Mouse (Mus musculus) heart, embryonic 16.5 days (tissue): ENCODE data around the gene Art4. TPM values are rescaled to one million over a fixed set of nuclear protein-coding genes. Genes with fewer than 3 reads are reported as not detected.

Source experiments
- ATAC-seq: fragments of 200-750 bp; cut with Nextera tagmentation; replicated peaks from 2 replicates; pipeline ENCODE4 v1.8.0; 2017; ENCODE audit warnings: moderate number of reproducible peaks; ENCODE audit not compliant: insufficient read depth, low FRiP score; ENCODE audit errors: extremely low read depth
- H3K27ac ChIP-seq: fragments of 300-500 bp; sonication (generic); 2 replicates; pipeline ENCODE4 v1.5.1; 2014; ENCODE audit warnings: mild to moderate bottlenecking, low read length, control low read depth, moderate library complexity
- H3K27me3 ChIP-seq: fragments of 300-500 bp; sonication (generic); 2 replicates; pipeline ENCODE4 v1.6.1; 2014; ENCODE audit warnings: low read length, mixed read lengths; ENCODE audit not compliant: control insufficient read depth, insufficient read depth
- H3K36me3 ChIP-seq: fragments of 300-500 bp; sonication (generic); 2 replicates; pipeline ENCODE4 v1.6.1; 2014; ENCODE audit not compliant: control insufficient read depth, insufficient read depth
- H3K4me1 ChIP-seq: fragments of 300-500 bp; sonication (generic); 2 replicates; pipeline ENCODE4 v1.6.1; 2014; ENCODE audit warnings: low read length, mixed read lengths; ENCODE audit not compliant: control insufficient read depth, insufficient read depth
- H3K4me2 ChIP-seq: fragments of 300-500 bp; sonication (generic); 2 replicates; pipeline ENCODE4 v1.6.1; 2014; ENCODE audit warnings: low read depth, mild to moderate bottlenecking, control low read depth, low read length
- H3K4me3 ChIP-seq: fragments of 300-500 bp; sonication (generic); 2 replicates; pipeline ENCODE4 v1.5.1; 2014; ENCODE audit warnings: mild to moderate bottlenecking, control low read depth, low read length
- H3K9ac ChIP-seq: fragments of 300-500 bp; sonication (generic); 2 replicates; pipeline ENCODE4 v1.6.1; 2014; ENCODE audit warnings: low read length, control low read depth
- H3K9me3 ChIP-seq: fragments of 300-500 bp; sonication (generic); replicated peaks from 2 replicates; pipeline ENCODE4 v1.6.1; 2016; ENCODE audit warnings: low read length; ENCODE audit not compliant: control insufficient read depth
- WGBS: fragments of 180-500 bp; shearing (Covaris S2); extraction: QIAGEN DNeasy Blood & Tissue Kit; methylation state at CpG from one replicate; pipeline ENCODE4 v1.1.7; 2014; 5-methylcytosine and 5-hydroxymethylcytosine counted together
- polyA plus RNA-seq: library from polyadenylated mRNA; unstranded; fragments of >200 nt; fragmentation: Nextera tagmentation; extraction: Ambion mirVana; gene quantifications from 2 replicates; pipeline ENCODE4 v1.2.1, GENCODE M21; 2015

Gene Art4
- polyA plus RNA-seq, 1 experiment from 2014 or later: 13.6 TPM

DNA sequence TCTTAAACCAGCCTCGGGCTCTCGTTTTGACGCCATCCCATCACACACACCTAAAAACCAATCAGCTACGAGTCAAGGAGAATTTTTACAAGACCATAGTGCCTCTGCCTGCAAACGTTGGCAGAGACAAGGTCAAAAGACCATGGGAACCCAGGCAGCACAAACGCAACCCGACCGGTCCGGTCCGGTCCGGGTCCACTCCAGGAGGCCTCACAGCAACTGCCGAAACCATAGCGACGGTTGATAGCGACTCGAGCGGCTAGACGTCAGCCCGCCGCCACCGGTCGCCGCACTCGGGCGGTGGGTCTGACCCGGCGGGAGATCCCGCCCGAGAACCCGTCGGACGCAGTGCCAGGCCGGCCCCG is 30.0 kb downstream of the Art4 start, which contains the start of gene BC049715:
BC049715 (plus strand) TSS at position 111 of the 365 bp plus-strand sequence.
- Histone ChIP-seq H3K4me1 (peaks cover 4% of the 10 kb centered on the region), H3K27me3 (no peaks in the 10 kb centered on the region), H3K27ac (peak within 1 kb of the TSS; percentile 86), H3K4me3 (peak within 1 kb of the TSS; percentile 100), H3K4me2 (peak within 1 kb of the TSS; percentile 91), H3K36me3 (peaks cover 23% of the 10 kb centered on the region), H3K9me3 (no peaks in the 10 kb centered on the region), H3K9ac (peak within 1 kb of the TSS; percentile 100)
- WGBS: under 1% methylated on average over 34 of the region's 34 CpGs
- ATAC-seq: 0 out of 2 replicates have a peak, but pooled peaks have one; percentile 2

DNA sequence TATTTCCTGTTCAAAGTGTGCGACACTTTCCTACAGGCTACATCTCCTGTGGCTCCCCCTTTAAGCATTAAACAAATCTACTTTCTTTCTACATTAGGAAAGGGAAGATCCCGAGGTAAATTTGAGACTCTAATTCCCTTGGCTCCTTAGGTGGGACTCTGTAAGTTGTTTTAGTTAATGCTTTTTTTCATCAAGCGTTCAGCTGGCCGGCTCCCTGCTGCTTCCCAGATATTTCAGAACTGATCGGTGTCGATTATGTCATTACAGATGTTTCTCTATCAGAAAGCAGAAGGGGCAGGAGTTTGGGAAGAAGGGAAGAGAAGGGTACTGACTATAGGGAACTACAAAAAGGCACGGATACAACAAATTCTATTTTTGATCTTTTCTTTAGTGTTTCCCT is 30.4 kb downstream of the Art4 start:
- Histone ChIP-seq H3K9me3 (no peaks in the 10 kb centered on the region), H3K27me3 (no peaks in the 10 kb centered on the region), H3K36me3 (peaks cover 25% of the 10 kb centered on the region), H3K4me2 (peak overlapping the region; percentile 91), H3K4me1 (peaks cover 4% of the 10 kb centered on the region), H3K4me3 (peak overlapping the region; percentile 100), H3K9ac (peak overlapping the region; percentile 100), H3K27ac (no peak overlapping the region; the same call in 1 of the 2 replicates)
- WGBS: 11% methylated on average over 7 of the region's 7 CpGs
- ATAC-seq: no peak

DNA sequence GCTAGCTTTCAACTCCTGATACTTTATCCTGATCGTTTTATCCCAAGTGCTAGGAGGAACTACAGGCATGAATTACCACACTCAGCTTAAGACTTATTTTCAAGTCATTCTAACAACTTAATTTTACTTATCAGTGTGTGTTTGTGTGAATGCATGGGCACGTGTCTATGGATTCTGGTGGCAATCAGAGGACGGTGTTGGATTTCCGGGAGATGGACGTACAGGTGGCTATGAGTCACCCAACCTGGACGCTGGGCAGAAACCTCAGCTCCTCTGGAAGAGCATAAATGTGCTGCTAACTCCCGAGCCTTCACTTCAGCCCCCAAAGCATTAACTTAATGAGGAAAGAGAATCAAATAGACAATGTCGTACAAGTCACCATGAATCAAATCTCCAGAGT is 32.5 kb downstream of the Art4 start:
- Histone ChIP-seq H3K9me3 (no peaks in the 10 kb centered on the region), H3K4me2 (no peak overlapping the region), H3K27ac (no peak overlapping the region), H3K4me1 (peaks cover 10% of the 10 kb centered on the region), H3K27me3 (no peaks in the 10 kb centered on the region), H3K36me3 (peaks cover 45% of the 10 kb centered on the region), H3K4me3 (no peak overlapping the region), H3K9ac (no peak overlapping the region)
- no peak for ATAC-seq
- WGBS: 89% methylated on average over 8 of the region's 8 CpGs

DNA sequence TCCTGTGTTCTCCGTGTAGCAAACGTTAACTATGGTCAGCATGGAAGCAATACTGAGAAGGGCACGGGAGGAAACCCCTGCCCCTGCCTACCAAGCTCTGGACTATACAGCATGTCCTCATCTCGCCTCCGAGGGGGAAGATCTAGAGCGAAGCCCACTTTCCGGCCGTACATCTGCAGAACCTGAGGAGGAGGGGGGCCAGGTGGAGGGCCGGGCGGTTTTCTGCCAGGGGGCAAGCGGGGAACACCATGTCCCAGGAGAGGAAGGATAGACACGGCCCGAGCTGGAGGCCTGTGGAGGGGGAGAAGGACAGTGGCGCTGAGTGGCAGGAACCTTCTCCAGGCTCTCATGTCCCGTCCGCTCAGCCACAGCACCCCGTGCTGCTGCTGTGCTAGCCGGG is 36.4 kb downstream of the Art4 start:
- H3K27me3 ChIP-seq: no peaks in the 10 kb centered on the region
- no peak overlapping the region for H3K27ac ChIP-seq
- H3K4me1 ChIP-seq: peaks cover 5% of the 10 kb centered on the region
- 83% methylated on average over 18 of the region's 18 CpGs for WGBS
- H3K9ac ChIP-seq: no peak overlapping the region
- H3K36me3 ChIP-seq: peaks cover 73% of the 10 kb centered on the region
- no peak for ATAC-seq
- H3K9me3 ChIP-seq: no peaks in the 10 kb centered on the region
- H3K4me3 ChIP-seq: no peak overlapping the region
- H3K4me2 ChIP-seq: no peak overlapping the region

DNA sequence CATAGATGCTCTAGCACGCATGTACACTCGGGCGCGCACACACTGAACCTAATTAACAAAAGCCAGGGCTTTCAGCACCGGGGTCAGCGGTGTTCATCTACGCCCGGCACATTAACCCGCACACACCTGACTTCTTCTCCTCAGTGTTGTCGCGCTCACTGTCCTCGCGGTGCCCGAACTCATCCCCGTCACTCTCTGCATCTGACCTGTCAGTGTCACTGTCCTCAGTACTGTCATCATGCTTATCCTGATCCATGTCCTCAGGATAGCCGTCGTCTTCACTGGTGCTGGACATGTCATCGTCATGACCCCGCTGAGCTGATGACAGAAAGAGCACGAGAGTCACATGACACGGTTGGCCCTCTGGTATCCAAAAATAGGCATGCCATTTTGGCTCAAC is 37.2 kb downstream of the Art4 start:
- ATAC-seq: peak; percentile 28
- WGBS: 74% methylated on average over 21 of the region's 21 CpGs
- peaks cover 5% of the 10 kb centered on the region for H3K4me1 ChIP-seq
- H3K9me3 ChIP-seq: no peaks in the 10 kb centered on the region
- H3K9ac ChIP-seq: no peak overlapping the region
- no peak overlapping the region for H3K4me3 ChIP-seq
- peaks cover 75% of the 10 kb centered on the region for H3K36me3 ChIP-seq
- H3K27ac ChIP-seq: no peak overlapping the region
- H3K4me2 ChIP-seq: no peak overlapping the region
- no peaks in the 10 kb centered on the region for H3K27me3 ChIP-seq

DNA sequence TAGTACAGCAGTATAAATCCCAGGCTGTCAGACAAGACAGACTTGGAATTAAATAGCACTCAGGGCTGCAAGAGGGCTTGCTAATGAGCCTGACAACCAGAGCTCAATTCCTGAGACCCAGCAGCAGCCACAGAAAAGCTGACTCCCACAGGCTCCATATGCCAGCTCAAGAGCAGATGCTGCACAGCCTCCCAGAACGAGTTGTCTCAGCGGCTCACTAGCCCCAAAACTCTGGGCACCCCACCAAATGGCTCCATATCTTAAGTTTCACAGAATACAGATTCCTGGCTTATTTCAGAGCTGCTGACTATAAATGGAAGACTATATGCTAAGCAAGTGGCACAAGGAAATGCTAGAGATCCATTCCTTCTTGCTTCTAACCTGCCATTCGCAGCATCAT is 40.0 kb downstream of the Art4 start:
- 87% methylated on average over 3 of the region's 3 CpGs for WGBS
- no peak for ATAC-seq
- H3K4me1 ChIP-seq: peaks cover 5% of the 10 kb centered on the region

DNA sequence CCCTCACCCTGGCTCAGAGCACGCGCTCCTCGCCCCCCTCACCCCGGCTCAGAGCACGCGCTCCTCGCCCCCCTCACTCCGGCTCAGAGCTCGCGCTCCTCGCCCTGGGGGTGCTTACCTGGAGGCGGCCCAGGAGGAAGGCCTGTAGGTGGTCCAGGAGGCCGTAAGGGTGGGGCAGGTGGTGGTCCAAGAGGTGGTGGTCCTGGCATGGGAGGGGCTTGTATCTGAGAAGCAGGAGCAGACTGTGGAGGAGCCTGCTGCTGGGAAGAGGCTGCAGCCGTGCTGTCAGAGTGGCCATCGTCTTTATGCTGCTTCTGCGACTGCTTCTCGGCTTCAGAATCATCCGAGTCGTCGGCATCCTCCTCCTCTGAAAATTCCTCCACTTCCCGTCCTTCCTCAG is 40.7 kb downstream of the Art4 start:
- H3K4me2 ChIP-seq: no peak overlapping the region
- no peaks in the 10 kb centered on the region for H3K27me3 ChIP-seq
- no peak for ATAC-seq
- 91% methylated on average over 21 of the region's 21 CpGs for whole genome bisulfite sequencing
- no peak overlapping the region for H3K9ac ChIP-seq
- H3K4me3 ChIP-seq: no peak overlapping the region
- H3K4me1 ChIP-seq: peaks cover 5% of the 10 kb centered on the region
- peaks cover 77% of the 10 kb centered on the region for H3K36me3 ChIP-seq
- no peaks in the 10 kb centered on the region for H3K9me3 ChIP-seq
- no peak overlapping the region for H3K27ac ChIP-seq

More for the DNA sequence above, 40.0 kb downstream of the Art4 start:
- no peak overlapping the region for H3K4me2 ChIP-seq
- peaks cover 75% of the 10 kb centered on the region for H3K36me3 ChIP-seq
- no peaks in the 10 kb centered on the region for H3K27me3 ChIP-seq
- no peak overlapping the region for H3K27ac ChIP-seq
- no peak overlapping the region for H3K4me3 ChIP-seq
- no peaks in the 10 kb centered on the region for H3K9me3 ChIP-seq
- no peak overlapping the region for H3K9ac ChIP-seq

DNA sequence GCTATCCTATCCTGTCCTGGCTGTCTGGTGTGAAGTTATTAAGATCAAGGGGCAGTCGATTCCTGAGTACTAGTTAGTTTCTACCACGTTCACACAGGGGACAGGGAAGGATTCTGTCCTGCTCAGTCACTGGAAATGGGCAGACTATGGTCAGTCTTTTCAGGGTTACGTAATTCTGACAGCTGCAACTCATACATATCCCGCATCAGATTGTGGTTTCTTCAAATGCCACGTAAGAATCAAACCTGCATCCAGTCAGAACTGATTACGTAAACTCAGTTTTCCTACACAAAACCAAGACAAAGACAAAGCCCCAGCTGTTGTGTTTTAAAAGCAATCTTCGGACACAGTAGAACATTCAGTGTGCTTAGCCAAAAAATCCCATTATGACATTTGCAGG is 42.2 kb downstream of the Art4 start:
- Histone ChIP-seq H3K4me3 (no peak overlapping the region), H3K27ac (no peak overlapping the region), H3K9ac (no peak overlapping the region), H3K36me3 (peaks cover 64% of the 10 kb centered on the region), H3K27me3 (no peaks in the 10 kb centered on the region), H3K4me1 (no peaks in the 10 kb centered on the region), H3K4me2 (no peak overlapping the region), H3K9me3 (no peaks in the 10 kb centered on the region)
- 94% methylated on average over 7 of the region's 7 CpGs for WGBS
- ATAC-seq: no peak

DNA sequence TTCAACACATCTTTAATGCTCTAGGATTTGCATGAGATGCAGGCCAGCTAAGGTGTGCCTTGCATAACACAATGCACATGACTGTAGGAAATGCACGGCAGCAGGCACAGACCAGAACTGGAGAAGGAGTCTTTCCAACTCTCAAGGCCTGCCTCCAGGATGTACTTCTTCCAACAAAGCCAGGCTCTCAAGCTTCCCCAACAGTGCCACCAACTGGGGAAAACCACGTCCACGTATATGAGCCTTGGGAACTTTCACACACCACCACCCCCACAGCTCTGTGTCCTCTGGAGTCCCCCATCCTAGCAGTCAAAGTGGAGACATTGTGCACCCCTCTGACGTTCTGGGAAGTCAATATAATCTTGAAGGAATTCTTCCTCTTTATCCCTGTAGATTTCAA is 44.4 kb downstream of the Art4 start:
- H3K4me2 ChIP-seq: no peak overlapping the region
- no peak overlapping the region for H3K4me3 ChIP-seq
- H3K36me3 ChIP-seq: peaks cover 50% of the 10 kb centered on the region
- H3K9me3 ChIP-seq: no peaks in the 10 kb centered on the region
- no peak for ATAC-seq
- no peak overlapping the region for H3K27ac ChIP-seq
- H3K27me3 ChIP-seq: no peaks in the 10 kb centered on the region
- H3K4me1 ChIP-seq: peaks cover 12% of the 10 kb centered on the region
- WGBS: 37% methylated on average over 4 of the region's 4 CpGs
- H3K9ac ChIP-seq: no peak overlapping the region
